Mouse (Mus musculus): ENCODE measurements around the gene Dusp1. TPM values are rescaled to one million over a fixed set of nuclear protein-coding genes. Genes with fewer than 3 reads are reported as not detected.

Gene Dusp1
- polyA plus RNA-seq, 1 experiment from 2014 or later: 42.8 TPM

- Histone ChIP-seq H3K27ac (no peak overlapping the region), H3K4me1 (no peaks in the 10 kb centered on the region), H3K4me3 (no peak overlapping the region), H3K36me3 (replicated peaks) (no peaks in the 10 kb centered on the region), H3K4me2 (no peak overlapping the region), H3K27me3 (replicated peaks) (no peaks in the 10 kb centered on the region; the same call in 1 of the 2 replicates), H3K9me3 (no peaks in the 10 kb centered on the region), H3K9ac (no peak overlapping the region)
- ATAC-seq (replicated peaks): no peak
- 15% methylated on average over 12 of the region's 12 CpGs for WGBS
Measured at GRCm38 (mm10) chr17:26549148-26549809, 12.6 kb downstream of the Dusp1 start.

DNA sequence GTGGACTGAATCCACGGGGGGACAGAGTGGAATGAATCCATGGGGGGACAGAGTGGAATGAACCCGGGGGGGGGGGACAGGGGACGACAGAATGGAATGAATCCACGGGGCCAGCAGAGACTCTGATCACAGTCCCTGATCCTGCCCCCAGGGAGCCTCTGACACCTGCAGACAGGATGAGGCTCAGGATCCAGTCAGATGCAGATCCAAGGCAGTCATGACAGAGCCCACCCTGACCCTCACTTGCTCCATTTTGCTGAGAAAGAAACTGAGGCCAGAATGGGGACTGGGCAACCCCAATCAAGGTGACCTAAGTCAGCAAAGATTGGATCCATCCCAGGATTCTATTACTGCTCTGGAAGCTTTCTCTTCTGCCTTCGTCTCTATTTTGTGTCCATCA lies 13.4 kb downstream of the Dusp1 start:
- H3K27ac ChIP-seq: no peak overlapping the region
- H3K27me3 ChIP-seq (replicated peaks): no peaks in the 10 kb centered on the region; the same call in 1 of the 2 replicates
- no peaks in the 10 kb centered on the region for H3K9me3 ChIP-seq
- no peaks in the 10 kb centered on the region for H3K36me3 ChIP-seq (replicated peaks)
- no peak overlapping the region for H3K9ac ChIP-seq
- ATAC-seq (replicated peaks): no peak
- H3K4me2 ChIP-seq: no peak overlapping the region
- H3K4me1 ChIP-seq: no peaks in the 10 kb centered on the region
- no peak overlapping the region for H3K4me3 ChIP-seq
- WGBS: 14% methylated on average over 5 of the region's 5 CpGs

GRCm38 (mm10) chr17:26547771-26548170 lies 14.2 kb downstream of the Dusp1 start:
- Histone ChIP-seq H3K27me3 (replicated peaks) (no peaks in the 10 kb centered on the region; the same call in 1 of the 2 replicates), H3K27ac (no peak overlapping the region), H3K4me3 (no peak overlapping the region), H3K4me1 (no peaks in the 10 kb centered on the region), H3K36me3 (replicated peaks) (no peaks in the 10 kb centered on the region), H3K4me2 (no peak overlapping the region), H3K9me3 (no peaks in the 10 kb centered on the region), H3K9ac (no peak overlapping the region)
- WGBS: 37% methylated on average over 7 of the region's 7 CpGs
- no peak for ATAC-seq (replicated peaks)

- Histone ChIP-seq H3K36me3 (replicated peaks) (no peaks in the 10 kb centered on the region), H3K27me3 (replicated peaks) (no peaks in the 10 kb centered on the region; the same call in 1 of the 2 replicates), H3K9me3 (no peaks in the 10 kb centered on the region), H3K4me1 (no peaks in the 10 kb centered on the region), H3K27ac (no peak overlapping the region), H3K4me3 (no peak overlapping the region), H3K9ac (no peak overlapping the region), H3K4me2 (no peak overlapping the region)
- no peak for ATAC-seq (replicated peaks)
- WGBS: 84% methylated on average over 8 of the region's 8 CpGs
Measured at GRCm38 (mm10) chr17:26544319-26544963, 17.5 kb downstream of the Dusp1 start.

GRCm38 (mm10) chr17:26540083-26540482 lies 21.8 kb downstream of the Dusp1 start:
- Histone ChIP-seq H3K36me3 (replicated peaks) (no peaks in the 10 kb centered on the region), H3K9me3 (no peaks in the 10 kb centered on the region), H3K4me3 (no peak overlapping the region), H3K27me3 (replicated peaks) (no peaks in the 10 kb centered on the region), H3K4me2 (no peak overlapping the region), H3K27ac (no peak overlapping the region), H3K9ac (no peak overlapping the region), H3K4me1 (no peaks in the 10 kb centered on the region)
- WGBS: 70% methylated on average over 5 of the region's 5 CpGs
- ATAC-seq (replicated peaks): no peak

GRCm38 (mm10) chr17:26537722-26538471 lies 24.0 kb downstream of the Dusp1 start:
- H3K4me1 ChIP-seq: no peaks in the 10 kb centered on the region
- no peak overlapping the region for H3K4me3 ChIP-seq
- H3K27ac ChIP-seq: no peak overlapping the region
- WGBS: 37% methylated on average over 6 of the region's 6 CpGs
- H3K36me3 ChIP-seq (replicated peaks): no peaks in the 10 kb centered on the region
- no peaks in the 10 kb centered on the region for H3K27me3 ChIP-seq (replicated peaks)
- no peaks in the 10 kb centered on the region for H3K9me3 ChIP-seq
- no peak for ATAC-seq (replicated peaks)
- H3K9ac ChIP-seq: no peak overlapping the region
- no peak overlapping the region for H3K4me2 ChIP-seq

GRCm38 (mm10) chr17:26535251-26536136 lies 26.4 kb downstream of the Dusp1 start:
- Histone ChIP-seq H3K9me3 (no peaks in the 10 kb centered on the region), H3K36me3 (replicated peaks) (no peaks in the 10 kb centered on the region), H3K4me1 (no peaks in the 10 kb centered on the region), H3K27me3 (replicated peaks) (no peaks in the 10 kb centered on the region), H3K9ac (no peak overlapping the region), H3K4me3 (no peak overlapping the region), H3K27ac (no peak overlapping the region), H3K4me2 (no peak overlapping the region)
- ATAC-seq (replicated peaks): no peak
- 87% methylated on average over 7 of the region's 7 CpGs for WGBS

DNA sequence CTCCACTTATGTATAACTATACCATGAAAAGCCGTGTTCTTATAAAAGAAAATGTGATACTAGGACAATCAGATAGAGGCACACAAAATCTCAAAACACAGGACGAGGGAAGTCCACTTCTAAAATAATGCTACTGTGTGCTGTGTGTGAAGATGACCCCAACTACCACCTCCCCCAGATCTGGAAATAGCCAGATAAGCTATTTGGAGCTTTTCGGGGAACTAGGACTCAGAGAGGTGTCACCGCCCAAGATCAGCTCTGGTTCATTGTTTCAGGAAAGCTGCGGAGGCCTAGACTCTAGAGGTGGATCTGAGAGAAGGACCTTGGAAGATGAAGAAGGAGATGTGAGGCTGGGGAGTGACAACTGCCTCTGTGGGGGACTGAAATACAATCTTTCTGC lies 27.2 kb downstream of the Dusp1 start:
- H3K27me3 ChIP-seq (replicated peaks): no peaks in the 10 kb centered on the region
- H3K4me3 ChIP-seq: no peak overlapping the region
- ATAC-seq (replicated peaks): no peak

DNA sequence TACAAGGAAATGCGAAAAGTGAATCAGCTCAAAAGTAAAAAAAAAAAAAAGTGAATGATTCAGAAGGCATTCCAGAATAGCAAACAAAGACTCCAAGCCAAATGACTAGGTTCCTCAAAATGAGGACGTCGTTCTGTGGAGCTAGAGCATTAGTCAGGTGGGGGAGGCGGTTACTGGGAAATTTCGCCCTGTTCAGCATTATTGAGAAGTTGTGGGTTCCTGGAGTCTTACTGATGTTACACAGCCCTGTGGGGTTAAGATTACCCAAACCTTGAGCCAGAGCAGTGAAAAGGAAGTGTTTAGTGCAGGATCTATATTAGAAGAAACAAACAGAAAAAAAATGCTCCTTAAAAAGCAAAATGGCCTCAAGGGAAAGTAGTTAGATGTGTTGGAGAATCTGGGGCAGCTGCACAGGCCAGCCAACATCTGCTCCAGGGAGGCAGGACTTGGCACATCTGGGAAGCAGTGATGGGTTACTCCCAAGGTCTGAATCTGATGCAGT lies 28.0 kb downstream of the Dusp1 start:
- no peak overlapping the region for H3K27ac ChIP-seq
- no peaks in the 10 kb centered on the region for H3K27me3 ChIP-seq (replicated peaks)
- ATAC-seq (replicated peaks): no peak
- no peaks in the 10 kb centered on the region for H3K4me1 ChIP-seq
- H3K9me3 ChIP-seq: no peaks in the 10 kb centered on the region
- WGBS: 83% methylated on average over 5 of the region's 5 CpGs
- no peaks in the 10 kb centered on the region for H3K36me3 ChIP-seq (replicated peaks)
- H3K9ac ChIP-seq: no peak overlapping the region
- H3K4me2 ChIP-seq: no peak overlapping the region
- H3K4me3 ChIP-seq: no peak overlapping the region

More for the DNA sequence above, 27.2 kb downstream of the Dusp1 start:
- no peaks in the 10 kb centered on the region for H3K9me3 ChIP-seq
- H3K4me1 ChIP-seq: no peaks in the 10 kb centered on the region
- H3K36me3 ChIP-seq (replicated peaks): no peaks in the 10 kb centered on the region
- H3K9ac ChIP-seq: no peak overlapping the region
- WGBS: 86% methylated on average over 5 of the region's 5 CpGs
- H3K27ac ChIP-seq: no peak overlapping the region
- H3K4me2 ChIP-seq: no peak overlapping the region

DNA sequence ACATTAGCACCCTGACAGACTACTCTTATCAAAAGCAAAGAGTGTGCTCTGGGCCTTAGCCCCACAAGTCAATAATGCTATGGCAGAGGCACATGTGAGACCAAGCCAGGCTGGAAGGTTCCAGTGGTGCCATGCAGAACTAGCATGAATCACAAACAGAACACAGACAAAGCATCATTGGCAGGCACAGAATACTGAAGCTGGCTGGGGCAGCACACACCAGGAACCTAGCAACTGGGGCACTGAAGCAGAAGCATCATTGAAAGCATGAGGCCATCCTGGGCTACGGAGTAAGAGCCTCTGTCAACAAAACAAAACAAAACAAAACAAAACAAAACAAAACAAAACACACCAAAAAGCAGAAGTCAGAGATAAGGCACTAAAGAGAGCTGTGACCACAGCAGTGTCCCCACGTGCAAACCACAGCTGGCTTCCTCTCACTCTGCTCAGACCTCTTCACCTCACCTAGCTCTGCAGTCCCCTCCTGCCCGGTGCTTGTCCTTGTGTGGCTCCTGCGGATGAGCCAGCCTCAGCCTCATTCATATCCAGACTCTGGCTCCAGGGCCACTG lies 29.4 kb downstream of the Dusp1 start:
- no peaks in the 10 kb centered on the region for H3K27me3 ChIP-seq (replicated peaks)
- no peak overlapping the region for H3K9ac ChIP-seq
- no peaks in the 10 kb centered on the region for H3K36me3 ChIP-seq (replicated peaks)
- H3K4me1 ChIP-seq: no peaks in the 10 kb centered on the region
- WGBS: 60% methylated on average over 4 of the region's 4 CpGs
- H3K4me3 ChIP-seq: no peak overlapping the region
- H3K9me3 ChIP-seq: no peaks in the 10 kb centered on the region
- H3K4me2 ChIP-seq: no peak overlapping the region
- no peak overlapping the region for H3K27ac ChIP-seq
- ATAC-seq (replicated peaks): no peak

DNA sequence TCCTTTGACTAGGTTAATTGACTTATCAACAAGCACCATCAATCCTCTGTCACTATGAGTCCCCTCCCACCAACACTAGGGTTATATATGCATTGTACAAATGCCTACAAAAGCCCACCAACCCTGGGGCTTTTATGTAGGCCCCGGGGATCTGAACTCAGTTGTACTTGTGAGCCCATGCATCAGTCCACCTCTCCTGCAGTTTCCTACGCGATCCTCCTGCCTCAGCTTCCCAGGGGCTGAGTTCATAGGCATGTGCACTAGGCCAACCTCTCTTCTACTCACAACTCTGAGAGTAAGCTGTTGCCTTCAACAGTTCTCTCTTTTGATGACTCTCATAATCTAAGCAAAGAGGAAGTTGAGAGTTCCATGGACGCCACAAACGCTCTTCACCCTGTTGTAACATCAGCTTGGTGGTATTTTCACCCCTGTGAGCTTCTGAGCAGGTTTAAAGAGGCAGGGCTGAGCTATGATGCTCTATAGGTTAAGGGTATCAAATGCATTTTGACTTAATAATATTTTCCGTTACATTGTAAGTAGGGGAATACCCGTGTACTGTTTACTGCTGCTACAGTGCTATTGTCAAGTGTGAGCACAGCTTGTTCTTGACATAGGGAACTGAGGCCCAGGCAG lies 30.4 kb downstream of the Dusp1 start:
- no peaks in the 10 kb centered on the region for H3K9me3 ChIP-seq
- H3K36me3 ChIP-seq (replicated peaks): no peaks in the 10 kb centered on the region
- H3K9ac ChIP-seq: no peak overlapping the region
- WGBS: 86% methylated on average over 7 of the region's 7 CpGs
- H3K27ac ChIP-seq: no peak overlapping the region
- no peak overlapping the region for H3K4me2 ChIP-seq
- no peaks in the 10 kb centered on the region for H3K27me3 ChIP-seq (replicated peaks)
- ATAC-seq (replicated peaks): no peak
- H3K4me1 ChIP-seq: no peaks in the 10 kb centered on the region
- H3K4me3 ChIP-seq: no peak overlapping the region

Data from midbrain, embryonic 15.5 days (tissue).